Mouse (Mus musculus): Measurements from ENCODE around the gene Tenm2.

- TF ChIP-seq CTCF (conservative IDR thresholded peaks at IDR 0.05; ENCODE audit: insufficient read depth, insufficient read length, low read depth, low read length) (no peak), POLR2A (IDR thresholded peaks at IDR 0.05; ENCODE audit: low read depth, low read length) (no peak)
Observed at GRCm38 (mm10) chr11:36872961-36873360, 362.8 kb downstream of the Tenm2 start.

Measured in kidney, adult 2 months (tissue).